ENCODE assay signal across 12 mouse cellular contexts in genomic region chr11:115359293-115359692, GRCm38 (mm10). TPM values are rescaled to one million over a fixed set of nuclear protein-coding genes. Genes with fewer than 3 reads are reported as not detected.
DNase-seq lines count a peak whose midpoint lies in the region; ATAC-seq and TF ChIP-seq lines count a peak whose summit lies in the region.
"Had no signal": no experiment of that assay in that cellular context is flagged by ENCODE, and none has a peak within 500 bp of the region (broad histone marks: within the 10 kb centered on the region; RNA-seq: fewer than 3 reads in every experiment).

No protein-coding gene starts in this region.

- H3K36me3 ChIP-seq in heart, embryonic 15.5 days = no peaks in the 10 kb centered on the region
- H3K36me3 ChIP-seq in embryonic facial prominence, embryonic 11.5 days (replicated peaks; ENCODE audit: control insufficient read depth, insufficient read depth, low read depth, low read length) = no peaks in the 10 kb centered on the region
- no peaks in the 10 kb centered on the region for H3K36me3 ChIP-seq in intestine, embryonic 14.5 days (ENCODE audit: control insufficient read depth, insufficient read depth, low read length)

- 37% methylated on average over 3 of the region's 3 CpGs for WGBS in heart, embryonic 15.5 days
- 46% methylated on average over 3 of the region's 3 CpGs for WGBS in embryonic facial prominence, embryonic 11.5 days
- 47% methylated on average over 3 of the region's 3 CpGs for WGBS in intestine, embryonic 14.5 days
- WGBS in olfactory bulb, adult 2 months = 27% methylated on average over 3 of the region's 3 CpGs

- no peak overlapping the region for H3K4me3 ChIP-seq in heart, embryonic 15.5 days
- no peak overlapping the region for H3K4me3 ChIP-seq in embryonic facial prominence, embryonic 11.5 days (ENCODE audit: low read depth, low read length)
- no peak overlapping the region for H3K4me3 ChIP-seq in intestine, embryonic 14.5 days (ENCODE audit: low read depth, low read length)
- no peak overlapping the region for H3K4me3 ChIP-seq in olfactory bulb, adult 2 months (ENCODE audit: insufficient read depth, low read depth, low read length)
- H3K4me3 ChIP-seq: erythroblast, embryonic 14.5 days had no signal

- peak; percentile 32 for ATAC-seq in heart, embryonic 15.5 days (replicated peaks; ENCODE audit: insufficient number of reproducible peaks, insufficient read depth, low FRiP score, low read depth)
- 0 out of 2 replicates have a peak, but pooled peaks have one; percentile 45 for ATAC-seq in embryonic facial prominence, embryonic 11.5 days (replicated peaks; ENCODE audit: insufficient number of reproducible peaks, low FRiP score, low TSS enrichment, low read depth)
- ATAC-seq in intestine, embryonic 14.5 days (replicated peaks; ENCODE audit: low FRiP score, low TSS enrichment, low read depth) = peak; percentile 34; the same call in 1 of the 2 replicates
- no peak for ATAC-seq in erythroid progenitor cell, adult 5-6 weeks (replicated peaks; ENCODE audit: low FRiP score, poor library complexity, severe bottlenecking)

- TF ChIP-seq CTCF in olfactory bulb, adult 2 months (IDR thresholded peaks at IDR 0.05; ENCODE audit: insufficient read depth, low read depth, low read length) = no peak

- no peak for TF ChIP-seq POLR2A in olfactory bulb, adult 2 months (IDR thresholded peaks at IDR 0.05; ENCODE audit: insufficient read depth, low read depth, low read length)

- no peaks in the 10 kb centered on the region for H3K9me3 ChIP-seq in heart, embryonic 15.5 days (replicated peaks)
- H3K9me3 ChIP-seq in embryonic facial prominence, embryonic 11.5 days (replicated peaks; ENCODE audit: control insufficient read depth, low read length) = no peaks in the 10 kb centered on the region
- no peaks in the 10 kb centered on the region for H3K9me3 ChIP-seq in intestine, embryonic 14.5 days (ENCODE audit: control insufficient read depth, low read length)

- peak overlapping the region; percentile 59 for H3K27ac ChIP-seq in heart, embryonic 15.5 days
- no peak overlapping the region for H3K27ac ChIP-seq in embryonic facial prominence, embryonic 11.5 days (replicated peaks; ENCODE audit: low read depth, low read length)
- H3K27ac ChIP-seq in intestine, embryonic 14.5 days (ENCODE audit: low read depth) = peak overlapping the region; percentile 51; the same call in 1 of the 2 replicates
- 0 out of 2 replicates have a peak overlapping the region, but pooled peaks have one; percentile 2 for H3K27ac ChIP-seq in olfactory bulb, adult 2 months (ENCODE audit: insufficient read depth, low read depth, low read length)

- DNase-seq in heart, adult 8-10 months (ENCODE audit: low spot score) = no peak
- DNase-seq in embryonic facial prominence, embryonic 11.5 days (ENCODE audit: low spot score) = no peak
- no peak for DNase-seq in intestine, embryonic 14.5 days (ENCODE audit: low spot score)
- DNase-seq in natural killer cell, adult 2 months (ENCODE audit: low spot score in 2 of 2) = no peak
- no peak for DNase-seq in T-cell, adult 2 months (ENCODE audit: low spot score)
- DNase-seq: kidney, postnatal 10 days; right cerebral cortex, postnatal 14 days had no signal

- H3K27me3 ChIP-seq in heart, embryonic 15.5 days = peaks cover 35% of the 10 kb centered on the region
- H3K27me3 ChIP-seq in embryonic facial prominence, embryonic 11.5 days (ENCODE audit: control insufficient read depth, insufficient read depth, low read length) = no peaks in the 10 kb centered on the region
- no peaks in the 10 kb centered on the region for H3K27me3 ChIP-seq in intestine, embryonic 14.5 days (replicated peaks; ENCODE audit: control insufficient read depth, insufficient read depth, low read length)

- no peak overlapping the region for H3K9ac ChIP-seq in heart, embryonic 15.5 days
- no peak overlapping the region; the same call in 1 of the 2 replicates for H3K9ac ChIP-seq in embryonic facial prominence, embryonic 11.5 days (replicated peaks; ENCODE audit: low read length)
- H3K9ac ChIP-seq in intestine, embryonic 14.5 days (ENCODE audit: low read length) = no peak overlapping the region

- H3K4me1 ChIP-seq in heart, embryonic 15.5 days (replicated peaks) = peaks cover 12% of the 10 kb centered on the region
- no peaks in the 10 kb centered on the region for H3K4me1 ChIP-seq in embryonic facial prominence, embryonic 11.5 days (ENCODE audit: control insufficient read depth, insufficient read depth, low read length)
- peaks cover 12% of the 10 kb centered on the region; the same call in 1 of the 2 replicates for H3K4me1 ChIP-seq in intestine, embryonic 14.5 days (replicated peaks; ENCODE audit: control insufficient read depth, insufficient read depth, low read length)
- H3K4me1 ChIP-seq in olfactory bulb, adult 2 months (ENCODE audit: control insufficient read depth, insufficient read depth, low read length) = peaks cover 18% of the 10 kb centered on the region

- no peak overlapping the region for H3K4me2 ChIP-seq in heart, embryonic 15.5 days
- no peak overlapping the region for H3K4me2 ChIP-seq in embryonic facial prominence, embryonic 11.5 days (ENCODE audit: low read depth, low read length)
- no peak overlapping the region for H3K4me2 ChIP-seq in intestine, embryonic 14.5 days (ENCODE audit: low read length)

RNA-seq across cellular contexts. Expression of gene Hid1, which starts 8.3 kb away (rescaled TPM):
- 7.6 and 11.2 TPM in 2 replicates for polyA plus RNA-seq in heart, embryonic 15.5 days (2015; fragmentation: Nextera tagmentation; extraction: Ambion mirVana)
- total RNA-seq in heart, adult 8-10 months (2022) = 1 to 10 TPM; 3.4 to 4.3 (median 4.1) TPM
- polyA plus RNA-seq in embryonic facial prominence, embryonic 11.5 days (2014; fragmentation: Nextera tagmentation; extraction: Ambion mirVana) = 6.9 and 7.1 TPM in 2 replicates
- 11.5 and 14.4 TPM in 2 replicates for polyA plus RNA-seq in intestine, embryonic 14.5 days (2014; fragmentation: Nextera tagmentation; extraction: Ambion mirVana)
- not detected in 2 replicates for polyA plus RNA-seq in olfactory bulb, adult 2 months (2012; ENCODE audit: insufficient read depth, insufficient read length, low replicate concordance, missing spikeins)
- not detected in 2 replicates for total RNA-seq in erythroid progenitor cell, adult 5-6 weeks (2015; ENCODE audit: low replicate concordance)
- total RNA-seq in erythroid progenitor cell, adult 5-6 weeks (2017; ENCODE audit: low replicate concordance) = not detected in 2 replicates
- polyA plus RNA-seq: erythroblast, embryonic 14.5 days had no signal

RNA-seq across cellular contexts. Expression of gene Cdr2l, which starts 22.4 kb away (rescaled TPM):
- 6.3 and 11.1 TPM in 2 replicates for polyA plus RNA-seq in heart, embryonic 15.5 days (2015; fragmentation: Nextera tagmentation; extraction: Ambion mirVana)
- 1 to 10 TPM; 4.1 to 5.3 (median 4.8) TPM for total RNA-seq in heart, adult 8-10 months (2022)
- polyA plus RNA-seq in embryonic facial prominence, embryonic 11.5 days (2014; fragmentation: Nextera tagmentation; extraction: Ambion mirVana) = 15.2 and 15.7 TPM in 2 replicates
- polyA plus RNA-seq in intestine, embryonic 14.5 days (2014; fragmentation: Nextera tagmentation; extraction: Ambion mirVana) = 10.6 and 11.6 TPM in 2 replicates
- polyA plus RNA-seq in olfactory bulb, adult 2 months (2012; ENCODE audit: insufficient read depth, insufficient read length, low replicate concordance, missing spikeins) = not detected in 2 replicates
- total RNA-seq in erythroid progenitor cell, adult 5-6 weeks (2015; ENCODE audit: low replicate concordance) = not detected in 2 replicates
- not detected in 2 replicates for total RNA-seq in erythroid progenitor cell, adult 5-6 weeks (2017; ENCODE audit: low replicate concordance)

RNA-seq across cellular contexts. Expression of gene Otop3, which starts 24.8 kb away (rescaled TPM):
- polyA plus RNA-seq in heart, embryonic 15.5 days (2015; fragmentation: Nextera tagmentation; extraction: Ambion mirVana) = not detected in 2 replicates
- not detected for total RNA-seq in heart, adult 8-10 months (2022)
- polyA plus RNA-seq in embryonic facial prominence, embryonic 11.5 days (2014; fragmentation: Nextera tagmentation; extraction: Ambion mirVana) = not detected in 2 replicates
- 0.36 and 0.65 TPM in 2 replicates for polyA plus RNA-seq in intestine, embryonic 14.5 days (2014; fragmentation: Nextera tagmentation; extraction: Ambion mirVana)
- not detected in 2 replicates for polyA plus RNA-seq in olfactory bulb, adult 2 months (2012; ENCODE audit: insufficient read depth, insufficient read length, low replicate concordance, missing spikeins)
- not detected in 2 replicates for total RNA-seq in erythroid progenitor cell, adult 5-6 weeks (2015; ENCODE audit: low replicate concordance)
- not detected in 2 replicates for total RNA-seq in erythroid progenitor cell, adult 5-6 weeks (2017; ENCODE audit: low replicate concordance)
- total RNA-seq: ES-E14 had no signal
- polyA plus RNA-seq: erythroblast, embryonic 14.5 days had no signal

RNA-seq across cellular contexts. Expression of gene Ush1g, which starts 37.5 kb away (rescaled TPM):
- 0.11 and 0.29 TPM in 2 replicates for polyA plus RNA-seq in heart, embryonic 15.5 days (2015; fragmentation: Nextera tagmentation; extraction: Ambion mirVana)
- total RNA-seq in heart, adult 8-10 months (2022) = under 1 TPM; 0.09 to 0.28 (median 0.25) TPM
- polyA plus RNA-seq in embryonic facial prominence, embryonic 11.5 days (2014; fragmentation: Nextera tagmentation; extraction: Ambion mirVana) = not detected in 2 replicates
- 0.14 TPM in 1 of 2 replicates, not detected in the other for polyA plus RNA-seq in intestine, embryonic 14.5 days (2014; fragmentation: Nextera tagmentation; extraction: Ambion mirVana)
- polyA plus RNA-seq in olfactory bulb, adult 2 months (2012; ENCODE audit: insufficient read depth, insufficient read length, low replicate concordance, missing spikeins) = not detected in 2 replicates
- not detected in 2 replicates for total RNA-seq in erythroid progenitor cell, adult 5-6 weeks (2015; ENCODE audit: low replicate concordance)
- total RNA-seq in erythroid progenitor cell, adult 5-6 weeks (2017; ENCODE audit: low replicate concordance) = not detected in 2 replicates
- total RNA-seq: ES-E14 had no signal
- polyA plus RNA-seq: erythroblast, embryonic 14.5 days had no signal

RNA-seq across cellular contexts. Expression of gene Mrpl58, which starts 44.3 kb away (rescaled TPM):
- 163 and 167 TPM in 2 replicates for polyA plus RNA-seq in heart, embryonic 15.5 days (2015; fragmentation: Nextera tagmentation; extraction: Ambion mirVana)
- total RNA-seq in heart, adult 8-10 months (2022) = 100 to 1,000 TPM; 139 to 160 (median 146) TPM
- polyA plus RNA-seq in embryonic facial prominence, embryonic 11.5 days (2014; fragmentation: Nextera tagmentation; extraction: Ambion mirVana) = 217 and 221 TPM in 2 replicates
- 218 and 224 TPM in 2 replicates for polyA plus RNA-seq in intestine, embryonic 14.5 days (2014; fragmentation: Nextera tagmentation; extraction: Ambion mirVana)
- polyA plus RNA-seq in olfactory bulb, adult 2 months (2012; ENCODE audit: insufficient read depth, insufficient read length, low replicate concordance, missing spikeins) = not detected in 2 replicates
- 12.6 and 24.1 TPM in 2 replicates for total RNA-seq in erythroid progenitor cell, adult 5-6 weeks (2015; ENCODE audit: low replicate concordance)
- 16.6 and 30.3 TPM in 2 replicates for total RNA-seq in erythroid progenitor cell, adult 5-6 weeks (2017; ENCODE audit: low replicate concordance)
